Mouse (Mus musculus) layer of hippocampus, adult 8-10 months (tissue): ENCODE measurements at regions not wholly inside any gene's neighbourhood (a gene's known extent, or its start where the extent isn't known, plus 50 kb on each side); places are given as distances from the start of the nearest gene placed in this dataset.

Experiments used
- DNase-seq, 2 experiments: peaks; one replicate each; pipeline ENCODE4 v3.0.0; 2022; ENCODE audit warnings: low spot score in 2 of 2

- DNase-seq, result no peak
Measured at GRCm38 (mm10) chr4:123995815-123996214, 78.0 kb upstream of the 4930535I16Rik start.

DNA sequence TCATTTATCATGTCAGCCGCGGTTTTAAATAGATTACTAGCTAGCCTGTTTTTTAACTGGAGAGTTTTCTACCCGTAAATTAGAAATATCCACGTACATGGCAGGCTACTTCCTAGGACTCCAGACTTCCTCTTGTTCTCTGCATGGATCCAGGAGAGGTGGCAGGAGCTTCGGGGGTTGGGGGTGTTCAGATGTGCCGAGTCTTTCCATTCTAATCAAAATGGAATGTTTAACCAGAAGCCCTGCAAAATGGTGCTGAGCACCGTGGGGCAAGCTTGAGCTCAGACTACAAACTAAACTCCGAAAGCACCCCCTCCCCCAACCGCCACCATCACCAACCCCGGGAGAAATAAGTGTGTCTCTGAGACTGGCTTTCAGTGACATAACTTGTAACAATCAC lies 73.4 kb upstream of the 4930535I16Rik start:
- no peak for DNase-seq

GRCm38 (mm10) chr4:123990293-123991185 lies 72.7 kb upstream of the 4930535I16Rik start:
- DNase-seq, result peak; percentile 8 to 21
